Mouse (Mus musculus): Measurements from ENCODE around the gene Psenen. TPM values are rescaled to one million over a fixed set of nuclear protein-coding genes. Genes with fewer than 3 reads are reported as not detected.

Psenen gene
- polyA plus RNA-seq, 1 experiment: 223 TPM

DNA sequence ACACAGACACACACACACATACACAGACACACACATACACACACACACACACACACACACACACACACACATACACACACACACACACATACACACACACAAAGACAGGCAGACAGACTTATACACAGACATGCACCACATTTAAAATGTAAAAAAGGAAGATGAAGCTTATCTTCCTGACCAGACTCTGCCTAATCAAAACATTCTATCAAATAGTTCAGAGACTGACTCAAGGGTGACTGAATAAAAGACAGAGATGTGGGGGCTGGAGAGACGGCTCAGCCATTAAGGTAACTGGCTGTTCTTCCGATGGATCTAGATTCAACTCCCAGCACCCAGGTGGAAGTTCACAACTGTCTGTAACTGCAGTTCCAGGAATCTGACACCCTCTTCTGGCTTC, 19.1 kb downstream of the Psenen start:
- H3K4me1 ChIP-seq (ENCODE audit: control insufficient read depth, insufficient read depth, low read length): no peaks in the 10 kb centered on the region
- no peak overlapping the region for H3K4me3 ChIP-seq (ENCODE audit: insufficient read depth, low read depth, low read length)
- 96% methylated on average over 2 of the region's 2 CpGs for WGBS
- H3K27ac ChIP-seq (ENCODE audit: insufficient read depth, low read depth, low read length): no peak overlapping the region
- H3K27me3 ChIP-seq (replicated peaks; ENCODE audit: control insufficient read depth, insufficient read depth, low read length): no peaks in the 10 kb centered on the region
- no peaks in the 10 kb centered on the region for H3K36me3 ChIP-seq (ENCODE audit: control insufficient read depth, insufficient read depth, low read length)
- DNase-seq: no peak
- no peak for TF ChIP-seq POLR2A (IDR thresholded peaks at IDR 0.05; ENCODE audit: low read depth, low read length)
- no peak for TF ChIP-seq CTCF (conservative IDR thresholded peaks at IDR 0.05; ENCODE audit: insufficient read depth, insufficient read length, low read depth, low read length)

DNA sequence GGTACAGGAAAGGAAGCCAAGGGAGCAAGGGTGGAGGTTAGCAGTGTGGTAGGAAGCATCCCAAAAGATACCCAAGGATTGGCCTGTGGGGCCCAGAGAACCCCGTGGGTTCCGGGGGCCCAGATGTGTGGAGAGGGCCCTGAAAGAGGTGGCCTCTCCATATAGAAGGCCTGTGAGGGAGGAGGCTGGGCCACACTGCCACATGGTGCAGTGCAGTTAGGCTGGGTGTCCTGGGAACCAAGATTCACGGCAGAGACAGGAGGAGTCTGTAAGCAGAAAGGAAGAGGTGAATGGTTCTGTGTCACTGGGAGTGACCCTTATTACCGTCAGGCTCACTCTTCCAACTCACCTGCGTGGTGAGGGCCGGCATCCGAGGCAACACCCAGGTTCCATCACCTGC, 22.9 kb downstream of the Psenen start:
- no peaks in the 10 kb centered on the region for H3K4me1 ChIP-seq (ENCODE audit: control insufficient read depth, insufficient read depth, low read length)
- TF ChIP-seq POLR2A (IDR thresholded peaks at IDR 0.05; ENCODE audit: low read depth, low read length): no peak
- TF ChIP-seq CTCF (conservative IDR thresholded peaks at IDR 0.05; ENCODE audit: insufficient read depth, insufficient read length, low read depth, low read length): no peak
- H3K36me3 ChIP-seq (ENCODE audit: control insufficient read depth, insufficient read depth, low read length): no peaks in the 10 kb centered on the region
- H3K27me3 ChIP-seq (replicated peaks; ENCODE audit: control insufficient read depth, insufficient read depth, low read length): no peaks in the 10 kb centered on the region
- DNase-seq: no peak
- no peak overlapping the region for H3K27ac ChIP-seq (ENCODE audit: insufficient read depth, low read depth, low read length)
- 93% methylated on average over 7 of the region's 7 CpGs for WGBS
- no peak overlapping the region for H3K4me3 ChIP-seq (ENCODE audit: insufficient read depth, low read depth, low read length)

DNA sequence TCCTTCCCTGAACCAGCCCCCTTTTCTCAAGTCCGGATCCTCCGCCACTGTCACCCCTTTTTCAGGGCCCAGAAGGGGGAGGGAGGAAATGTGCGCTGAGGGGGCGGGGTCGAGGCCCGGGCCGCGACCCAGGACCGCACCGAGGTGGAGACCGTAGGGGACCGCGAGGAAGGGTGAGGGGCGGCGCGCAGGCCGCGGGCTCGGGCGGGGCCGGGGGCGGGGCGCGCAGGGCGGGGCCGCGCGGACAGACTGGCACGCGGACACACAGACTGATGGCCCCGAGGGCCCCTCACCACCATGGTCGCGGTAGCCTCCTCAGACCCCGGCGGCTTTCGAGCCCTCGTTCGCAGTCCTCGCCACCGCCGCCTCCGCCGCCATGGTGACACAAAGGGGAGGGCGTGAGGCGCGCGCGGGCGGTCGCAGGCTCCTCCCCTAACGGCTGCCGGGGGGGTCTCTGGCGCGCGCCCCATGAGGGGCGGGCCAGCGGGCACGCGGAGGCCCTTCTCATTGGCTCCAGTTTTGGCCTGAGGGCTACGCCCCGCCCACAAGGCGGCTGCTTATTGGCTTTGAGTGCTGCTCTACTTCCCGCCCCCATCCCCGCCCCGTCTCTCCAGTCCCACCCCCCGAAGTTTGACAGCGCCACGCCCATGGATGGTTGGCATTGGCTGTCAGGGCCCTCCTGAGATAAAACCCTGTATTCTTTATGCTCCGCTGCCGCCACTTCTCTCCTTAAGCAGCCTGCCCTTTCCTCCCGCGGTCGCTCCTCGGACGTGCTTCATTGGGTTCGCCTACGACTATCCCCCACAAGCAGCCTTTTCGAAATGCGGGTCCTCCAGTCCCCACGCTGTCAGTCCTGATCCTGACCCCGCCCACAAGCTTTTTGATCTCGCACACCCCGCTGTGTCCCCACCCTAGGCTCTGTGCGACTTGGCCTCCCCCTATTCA, 28.5 kb downstream of the Psenen start, which contains the start of gene Arhgap33:
TSS of gene Arhgap33 (minus strand) at position 428 of the 945 bp plus-strand sequence.
- DNase-seq: peak; percentile 98
- Histone ChIP-seq H3K4me1 (ENCODE audit: control insufficient read depth, insufficient read depth, low read length) (peaks cover 2% of the 10 kb centered on the region; the same call in 1 of the 2 replicates), H3K27ac (ENCODE audit: insufficient read depth, low read depth, low read length) (no peak within 1 kb of the TSS), H3K4me3 (ENCODE audit: insufficient read depth, low read depth, low read length) (peak within 1 kb of the TSS; percentile 72), H3K27me3 (replicated peaks; ENCODE audit: control insufficient read depth, insufficient read depth, low read length) (no peaks in the 10 kb centered on the region), H3K36me3 (ENCODE audit: control insufficient read depth, insufficient read depth, low read length) (no peaks in the 10 kb centered on the region)
- TF ChIP-seq POLR2A (IDR thresholded peaks at IDR 0.05; ENCODE audit: low read depth, low read length) (no peak), CTCF (conservative IDR thresholded peaks at IDR 0.05; ENCODE audit: insufficient read depth, insufficient read length, low read depth, low read length) (no peak)
- WGBS: 1% methylated on average over 80 of the region's 84 CpGs

DNA sequence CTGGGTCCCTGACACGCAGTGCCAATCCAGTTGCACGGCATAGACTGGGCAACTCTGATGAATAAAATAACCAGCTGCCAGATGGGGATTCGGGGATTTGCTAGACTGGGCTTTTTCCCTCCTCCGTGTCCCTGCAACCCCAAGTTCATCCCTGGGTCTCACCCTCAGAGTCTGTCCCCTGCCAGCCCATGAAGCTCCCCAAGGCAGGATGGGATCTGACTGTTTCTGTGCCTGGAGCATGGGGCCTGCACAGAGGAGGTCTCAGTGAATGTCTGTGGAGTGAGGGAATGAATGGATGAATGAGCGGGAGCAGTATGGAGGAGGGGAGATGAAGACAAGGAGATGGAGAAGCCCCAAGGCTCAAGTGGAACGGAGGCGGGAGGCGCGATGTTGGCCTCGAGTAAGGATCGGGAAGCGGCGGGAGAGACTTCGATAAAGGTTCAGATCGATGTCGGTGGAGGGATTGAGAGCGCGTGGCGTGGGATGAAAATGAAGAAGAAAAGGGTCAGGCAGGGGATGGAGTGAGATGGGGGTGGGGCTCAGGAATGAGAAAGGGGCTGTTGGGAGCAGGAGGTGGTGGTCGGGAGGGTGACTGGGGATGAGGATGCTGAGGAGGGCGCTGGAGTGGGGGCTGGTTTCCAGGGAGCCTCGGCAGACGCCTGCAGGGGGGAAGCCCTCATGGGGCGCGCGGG, 29.3 kb downstream of the Psenen start:
- no peaks in the 10 kb centered on the region for H3K27me3 ChIP-seq (replicated peaks; ENCODE audit: control insufficient read depth, insufficient read depth, low read length)
- TF ChIP-seq POLR2A (IDR thresholded peaks at IDR 0.05; ENCODE audit: low read depth, low read length) (no peak), CTCF (conservative IDR thresholded peaks at IDR 0.05; ENCODE audit: insufficient read depth, insufficient read length, low read depth, low read length) (no peak)
- H3K4me1 ChIP-seq (ENCODE audit: control insufficient read depth, insufficient read depth, low read length): peaks cover 2% of the 10 kb centered on the region; the same call in 1 of the 2 replicates
- WGBS: 18% methylated on average over 23 of the region's 26 CpGs
- H3K36me3 ChIP-seq (ENCODE audit: control insufficient read depth, insufficient read depth, low read length): no peaks in the 10 kb centered on the region
- H3K27ac ChIP-seq (ENCODE audit: insufficient read depth, low read depth, low read length): no peak overlapping the region
- H3K4me3 ChIP-seq (ENCODE audit: insufficient read depth, low read depth, low read length): peak overlapping the region; percentile 72
- DNase-seq: no peak

DNA sequence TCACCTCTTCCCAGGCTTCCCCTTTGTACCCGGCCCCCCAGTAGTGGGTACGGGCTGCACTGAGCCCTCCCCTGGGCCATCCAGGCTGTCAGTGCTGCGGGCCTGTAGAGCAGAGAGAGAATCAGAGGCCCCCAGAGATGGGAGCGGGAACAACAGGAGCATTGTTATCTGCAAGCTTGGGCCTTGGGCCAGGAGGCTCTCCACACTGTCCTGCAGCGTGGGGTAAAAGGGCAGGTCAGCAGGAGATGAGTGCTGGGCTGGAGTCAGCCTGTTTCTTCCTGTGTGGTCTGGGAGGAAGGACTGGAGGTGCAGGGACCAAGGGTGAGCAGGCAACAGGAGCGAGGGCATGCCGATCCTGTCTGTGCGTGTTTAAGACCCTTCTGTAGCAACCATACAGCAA, 30.5 kb downstream of the Psenen start:
- Histone ChIP-seq H3K4me3 (ENCODE audit: insufficient read depth, low read depth, low read length) (no peak overlapping the region), H3K27me3 (replicated peaks; ENCODE audit: control insufficient read depth, insufficient read depth, low read length) (no peaks in the 10 kb centered on the region), H3K4me1 (ENCODE audit: control insufficient read depth, insufficient read depth, low read length) (peaks cover 2% of the 10 kb centered on the region; the same call in 1 of the 2 replicates), H3K36me3 (ENCODE audit: control insufficient read depth, insufficient read depth, low read length) (no peaks in the 10 kb centered on the region), H3K27ac (ENCODE audit: insufficient read depth, low read depth, low read length) (no peak overlapping the region)
- WGBS: 30% methylated on average over 8 of the region's 8 CpGs
- TF ChIP-seq CTCF (conservative IDR thresholded peaks at IDR 0.05; ENCODE audit: insufficient read depth, insufficient read length, low read depth, low read length) (no peak), POLR2A (IDR thresholded peaks at IDR 0.05; ENCODE audit: low read depth, low read length) (no peak)
- DNase-seq: peak; percentile 81

DNA sequence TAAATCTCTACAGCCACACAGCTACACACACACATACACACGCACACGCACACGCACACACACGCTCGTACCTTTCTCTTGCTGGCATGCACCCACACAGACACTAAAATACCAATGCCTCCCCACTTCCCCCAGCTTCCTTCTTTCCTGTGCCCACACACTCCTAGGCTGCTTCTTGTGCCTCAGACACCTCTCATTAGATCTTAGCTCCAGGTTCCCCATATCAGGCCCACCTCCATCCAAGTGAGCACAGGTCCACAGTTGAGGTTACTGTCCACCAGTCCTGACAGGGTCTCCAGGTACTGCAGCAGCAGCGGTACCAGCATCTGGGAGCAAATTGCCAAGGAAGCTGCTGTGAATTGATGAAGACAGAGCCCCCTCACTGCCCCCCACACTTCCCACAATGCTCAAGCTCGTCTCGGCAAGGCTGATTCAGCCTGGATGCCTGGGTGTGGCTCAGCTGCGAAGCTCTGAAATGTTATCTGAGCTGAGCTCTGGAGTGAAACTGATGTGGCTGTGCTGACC, 32.1 kb downstream of the Psenen start:
- H3K27me3 ChIP-seq (replicated peaks; ENCODE audit: control insufficient read depth, insufficient read depth, low read length): no peaks in the 10 kb centered on the region
- peaks cover 2% of the 10 kb centered on the region; the same call in 1 of the 2 replicates for H3K4me1 ChIP-seq (ENCODE audit: control insufficient read depth, insufficient read depth, low read length)
- no peak for DNase-seq
- 90% methylated on average over 9 of the region's 9 CpGs for WGBS
- H3K36me3 ChIP-seq (ENCODE audit: control insufficient read depth, insufficient read depth, low read length): no peaks in the 10 kb centered on the region
- H3K4me3 ChIP-seq (ENCODE audit: insufficient read depth, low read depth, low read length): no peak overlapping the region
- no peak overlapping the region for H3K27ac ChIP-seq (ENCODE audit: insufficient read depth, low read depth, low read length)
- no peak for TF ChIP-seq CTCF (conservative IDR thresholded peaks at IDR 0.05; ENCODE audit: insufficient read depth, insufficient read length, low read depth, low read length)
- TF ChIP-seq POLR2A (IDR thresholded peaks at IDR 0.05; ENCODE audit: low read depth, low read length): no peak

All from kidney, adult 2 months (tissue).